Mouse (Mus musculus) limb, embryonic 10.5 days (tissue): ENCODE results near the gene Irak2. TPM values are rescaled to one million over a fixed set of nuclear protein-coding genes. Genes with fewer than 3 reads are reported as not detected.

Experiments
- DNase-seq: peaks from one replicate; pipeline ENCODE4 v3.0.0-alpha.2; 2017; ENCODE audit warnings: low spot score
- H3K27ac ChIP-seq: fragments of 300-500 bp; sonication (generic); 2 replicates; pipeline ENCODE4 v1.5.1; 2016; ENCODE audit warnings: mild to moderate bottlenecking
- H3K27me3 ChIP-seq: fragments of 300-500 bp; sonication (generic); 2 replicates; pipeline ENCODE4 v1.6.1; 2016; ENCODE audit warnings: low read depth, mild to moderate bottlenecking; ENCODE audit not compliant: poor library complexity, severe bottlenecking
- H3K36me3 ChIP-seq: fragments of 300-500 bp; sonication (generic); 2 replicates; pipeline ENCODE4 v1.6.1; 2016; ENCODE audit warnings: mild to moderate bottlenecking, moderate library complexity
- H3K4me1 ChIP-seq: fragments of 300-500 bp; sonication (generic); 2 replicates; pipeline ENCODE4 v1.6.1; 2016
- H3K4me3 ChIP-seq: fragments of 300-500 bp; sonication (generic); 2 replicates; pipeline ENCODE4 v1.5.1; 2016; ENCODE audit warnings: mild to moderate bottlenecking, moderate library complexity
- H3K9me3 ChIP-seq: fragments of 300-500 bp; sonication (generic); replicated peaks from 2 replicates; pipeline ENCODE4 v1.6.1; 2016; ENCODE audit warnings: mild to moderate bottlenecking
- WGBS: fragments of 180-500 bp; shearing (Covaris S2); methylation state at CpG from one replicate; pipeline ENCODE4 v1.1.7; 2016; 5-methylcytosine and 5-hydroxymethylcytosine counted together
- polyA plus RNA-seq: library from polyadenylated mRNA; unstranded; fragments of >200 nt; fragmentation: Nextera tagmentation; extraction: Ambion mirVana; gene quantifications from 2 replicates; pipeline ENCODE4 v1.2.1, GENCODE M21; 2016

Gene Irak2
- 4.5 and 8.0 TPM in 2 replicates for polyA plus RNA-seq

- Histone ChIP-seq H3K27me3 (no peaks in the 10 kb centered on the region), H3K36me3 (peaks cover 6% of the 10 kb centered on the region), H3K27ac (peak within 1 kb of the TSS; percentile 77), H3K9me3 (no peaks in the 10 kb centered on the region), H3K4me1 (peaks cover 7% of the 10 kb centered on the region; the same call in 1 of the 2 replicates), H3K4me3 (peak within 1 kb of the TSS; percentile 59)
- WGBS: 10% methylated on average over 37 of the region's 37 CpGs
- DNase-seq: peak; percentile 94
Measured at GRCm38 (mm10) chr6:113638302-113639040, at the start of gene Irak2. TSS of gene Irak2 (plus strand) at chr6:113638467.

GRCm38 (mm10) chr6:113592637-113593036 is 45.6 kb upstream of the Irak2 start:
- H3K4me1 ChIP-seq: no peaks in the 10 kb centered on the region
- no peak for DNase-seq
- WGBS: 98% methylated on average over 2 of the region's 2 CpGs
- no peak overlapping the region for H3K27ac ChIP-seq
- peaks cover 66% of the 10 kb centered on the region for H3K36me3 ChIP-seq
- no peaks in the 10 kb centered on the region for H3K27me3 ChIP-seq
- H3K4me3 ChIP-seq: no peak overlapping the region
- H3K9me3 ChIP-seq: no peaks in the 10 kb centered on the region

- DNase-seq: no peak
- H3K4me1 ChIP-seq: peaks cover 8% of the 10 kb centered on the region
- no peaks in the 10 kb centered on the region for H3K27me3 ChIP-seq
- H3K27ac ChIP-seq: no peak overlapping the region
- peaks cover 36% of the 10 kb centered on the region for H3K36me3 ChIP-seq
- 97% methylated on average over 4 of the region's 4 CpGs for WGBS
- H3K4me3 ChIP-seq: no peak overlapping the region
- H3K9me3 ChIP-seq: no peaks in the 10 kb centered on the region
Measured at GRCm38 (mm10) chr6:113597945-113598344, 40.3 kb upstream of the Irak2 start.

- no peak overlapping the region for H3K27ac ChIP-seq
- no peaks in the 10 kb centered on the region for H3K9me3 ChIP-seq
- H3K4me1 ChIP-seq: peaks cover 14% of the 10 kb centered on the region
- H3K36me3 ChIP-seq: peaks cover 23% of the 10 kb centered on the region
- H3K4me3 ChIP-seq: no peak overlapping the region
- no peaks in the 10 kb centered on the region for H3K27me3 ChIP-seq
- no peak for DNase-seq
- WGBS: 87% methylated on average over 5 of the region's 5 CpGs
Measured at GRCm38 (mm10) chr6:113599833-113600232, 38.4 kb upstream of the Irak2 start.

- 0 out of 2 replicates have a peak within 1 kb of the TSS, but pooled peaks have one; percentile 15 for H3K4me3 ChIP-seq
- peaks cover 21% of the 10 kb centered on the region for H3K4me1 ChIP-seq
- H3K36me3 ChIP-seq: peaks cover 20% of the 10 kb centered on the region
- 47% methylated on average over 23 of the region's 23 CpGs for WGBS
- no peaks in the 10 kb centered on the region for H3K27me3 ChIP-seq
- peak; percentile 48 for DNase-seq
- no peaks in the 10 kb centered on the region for H3K9me3 ChIP-seq
- H3K27ac ChIP-seq: peak within 1 kb of the TSS; percentile 46; the same call in 1 of the 2 replicates
Measured at GRCm38 (mm10) chr6:113600543-113601139, 37.6 kb upstream of the Irak2 start, which contains the start of gene Fancd2os. TSS of gene Fancd2os (minus strand) at chr6:113600715.

GRCm38 (mm10) chr6:113602821-113603220 is 35.4 kb upstream of the Irak2 start:
- 91% methylated on average over 6 of the region's 6 CpGs for WGBS
- Histone ChIP-seq H3K9me3 (no peaks in the 10 kb centered on the region), H3K27ac (no peak overlapping the region), H3K4me1 (peaks cover 29% of the 10 kb centered on the region), H3K36me3 (peaks cover 17% of the 10 kb centered on the region), H3K27me3 (no peaks in the 10 kb centered on the region), H3K4me3 (no peak overlapping the region)
- no peak for DNase-seq

GRCm38 (mm10) chr6:113603993-113604392 is 34.3 kb upstream of the Irak2 start:
- Histone ChIP-seq H3K27me3 (no peaks in the 10 kb centered on the region), H3K4me3 (peak overlapping the region; percentile 84), H3K9me3 (no peaks in the 10 kb centered on the region), H3K27ac (peak overlapping the region; percentile 92), H3K36me3 (peaks cover 22% of the 10 kb centered on the region), H3K4me1 (peaks cover 29% of the 10 kb centered on the region)
- WGBS: 52% methylated on average over 12 of the region's 12 CpGs
- DNase-seq: peak; percentile 44

- H3K4me1 ChIP-seq: peaks cover 29% of the 10 kb centered on the region
- peak; percentile 90 for DNase-seq
- H3K27me3 ChIP-seq: no peaks in the 10 kb centered on the region
- H3K27ac ChIP-seq: peak within 1 kb of the TSS; percentile 92
- under 1% methylated on average over 65 of the region's 65 CpGs for WGBS
- peaks cover 28% of the 10 kb centered on the region for H3K36me3 ChIP-seq
- no peaks in the 10 kb centered on the region for H3K9me3 ChIP-seq
- H3K4me3 ChIP-seq: peak within 1 kb of the TSS; percentile 84
Measured at GRCm38 (mm10) chr6:113604432-113605223, 33.6 kb upstream of the Irak2 start, which contains the start of gene Brk1. TSS of gene Brk1 (plus strand) at chr6:113604772.

GRCm38 (mm10) chr6:113605224-113605545 is 33.1 kb upstream of the Irak2 start:
- Histone ChIP-seq H3K4me1 (peaks cover 27% of the 10 kb centered on the region), H3K36me3 (peaks cover 33% of the 10 kb centered on the region), H3K27ac (peak overlapping the region; percentile 92), H3K4me3 (peak overlapping the region; percentile 84), H3K27me3 (no peaks in the 10 kb centered on the region), H3K9me3 (no peaks in the 10 kb centered on the region)
- WGBS: 7% methylated on average over 10 of the region's 10 CpGs
- no peak for DNase-seq

GRCm38 (mm10) chr6:113608871-113609270 is 29.4 kb upstream of the Irak2 start:
- Histone ChIP-seq H3K36me3 (peaks cover 70% of the 10 kb centered on the region), H3K27ac (no peak overlapping the region), H3K27me3 (no peaks in the 10 kb centered on the region), H3K9me3 (no peaks in the 10 kb centered on the region), H3K4me1 (peaks cover 21% of the 10 kb centered on the region), H3K4me3 (no peak overlapping the region)
- 81% methylated on average over 6 of the region's 6 CpGs for WGBS
- DNase-seq: no peak

- Histone ChIP-seq H3K4me1 (peaks cover 18% of the 10 kb centered on the region), H3K9me3 (no peaks in the 10 kb centered on the region), H3K27ac (no peak overlapping the region), H3K27me3 (no peaks in the 10 kb centered on the region), H3K36me3 (peaks cover 74% of the 10 kb centered on the region), H3K4me3 (no peak overlapping the region)
- no peak for DNase-seq
- WGBS: 93% methylated on average over 7 of the region's 7 CpGs
Measured at GRCm38 (mm10) chr6:113609293-113609692, 29.0 kb upstream of the Irak2 start.

- Histone ChIP-seq H3K4me3 (no peak overlapping the region), H3K4me1 (no peaks in the 10 kb centered on the region), H3K27ac (no peak overlapping the region), H3K27me3 (no peaks in the 10 kb centered on the region), H3K36me3 (peaks cover 92% of the 10 kb centered on the region), H3K9me3 (no peaks in the 10 kb centered on the region)
- WGBS: 95% methylated on average over 8 of the region's 8 CpGs
- no peak for DNase-seq
Measured at GRCm38 (mm10) chr6:113612258-113612969, 25.9 kb upstream of the Irak2 start.
